Mouse (Mus musculus): ENCODE results near the gene 1700057G04Rik.
"Not testable (repeated sequence)": the region's sequence is repeated elsewhere in the genome, so short reads cannot be mapped to it uniquely, and the experiment has no call there.

Gene 1700057G04Rik

GRCm38 (mm10) chr9:92305075-92305474 is 4.1 kb upstream of the 1700057G04Rik start:
- no peak for DNase-seq (ENCODE audit: low spot score in 2 of 2)

GRCm38 (mm10) chr9:92305620-92306220 is 3.5 kb upstream of the 1700057G04Rik start:
- no peak for DNase-seq (ENCODE audit: low spot score in 2 of 2)

- no peak for DNase-seq (ENCODE audit: low spot score in 2 of 2)
Measured at GRCm38 (mm10) chr9:92316791-92317190, 7.6 kb downstream of the 1700057G04Rik start.

- DNase-seq (ENCODE audit: low spot score in 2 of 2), result not testable (repeated sequence)
Measured at GRCm38 (mm10) chr9:92325936-92326335, 16.8 kb downstream of the 1700057G04Rik start.

- no peak for DNase-seq (ENCODE audit: low spot score in 2 of 2)
Measured at GRCm38 (mm10) chr9:92326813-92327212, 17.6 kb downstream of the 1700057G04Rik start.

GRCm38 (mm10) chr9:92331383-92331782 is 22.2 kb downstream of the 1700057G04Rik start:
- DNase-seq (ENCODE audit: low spot score in 2 of 2), result no peak

GRCm38 (mm10) chr9:92334845-92335244 is 25.7 kb downstream of the 1700057G04Rik start:
- no peak for DNase-seq (ENCODE audit: low spot score in 2 of 2)

- no peak for DNase-seq (ENCODE audit: low spot score in 2 of 2)
Measured at GRCm38 (mm10) chr9:92335277-92335818, 26.2 kb downstream of the 1700057G04Rik start.

- no peak for DNase-seq (ENCODE audit: low spot score in 2 of 2)
Measured at GRCm38 (mm10) chr9:92337063-92337462, 27.9 kb downstream of the 1700057G04Rik start.

GRCm38 (mm10) chr9:92337661-92338060 is 28.5 kb downstream of the 1700057G04Rik start:
- DNase-seq (ENCODE audit: low spot score in 2 of 2), result no peak

- DNase-seq (ENCODE audit: low spot score in 2 of 2), result no peak
Measured at GRCm38 (mm10) chr9:92338954-92339353, 29.8 kb downstream of the 1700057G04Rik start.

- DNase-seq (ENCODE audit: low spot score in 2 of 2), result no peak
Measured at GRCm38 (mm10) chr9:92351924-92352323, 42.7 kb downstream of the 1700057G04Rik start.

- DNase-seq (ENCODE audit: low spot score in 2 of 2), result no peak
Measured at GRCm38 (mm10) chr9:92353306-92353705, 44.1 kb downstream of the 1700057G04Rik start.

- no peak for DNase-seq (ENCODE audit: low spot score in 2 of 2)
Measured at GRCm38 (mm10) chr9:92360691-92361310, 51.6 kb downstream of the 1700057G04Rik start.

GRCm38 (mm10) chr9:92363478-92363877 is 54.3 kb downstream of the 1700057G04Rik start:
- no peak for DNase-seq (ENCODE audit: low spot score in 2 of 2)

GRCm38 (mm10) chr9:92368920-92369319 is 59.7 kb downstream of the 1700057G04Rik start:
- DNase-seq (ENCODE audit: low spot score in 2 of 2), result no peak

- DNase-seq (ENCODE audit: low spot score in 2 of 2), result no peak
Measured at GRCm38 (mm10) chr9:92373896-92374295, 64.7 kb downstream of the 1700057G04Rik start.

- no peak for DNase-seq (ENCODE audit: low spot score in 2 of 2)
Measured at GRCm38 (mm10) chr9:92374705-92375199, 65.6 kb downstream of the 1700057G04Rik start.

GRCm38 (mm10) chr9:92375378-92375777 is 66.2 kb downstream of the 1700057G04Rik start:
- no peak for DNase-seq (ENCODE audit: low spot score in 2 of 2)

GRCm38 (mm10) chr9:92377967-92378366 is 68.8 kb downstream of the 1700057G04Rik start:
- no peak for DNase-seq (ENCODE audit: low spot score in 2 of 2)

GRCm38 (mm10) chr9:92379240-92379639 is 70.1 kb downstream of the 1700057G04Rik start:
- DNase-seq (ENCODE audit: low spot score in 2 of 2), result no peak

GRCm38 (mm10) chr9:92383415-92383814 is 74.2 kb downstream of the 1700057G04Rik start:
- no peak for DNase-seq (ENCODE audit: low spot score in 2 of 2)

GRCm38 (mm10) chr9:92384401-92384800 is 75.2 kb downstream of the 1700057G04Rik start:
- no peak for DNase-seq (ENCODE audit: low spot score in 2 of 2)

Measured in frontal cortex, postnatal 10 days (tissue).